ENCODE assay signal across 15 mouse cellular contexts in genomic region chr14:76948481-76948880, GRCm38 (mm10).
DNase-seq lines count a peak whose midpoint lies in the region; ATAC-seq and TF ChIP-seq lines count a peak whose summit lies in the region.
"Had no signal": no experiment of that assay in that cellular context is flagged by ENCODE, and none has a peak within 500 bp of the region (broad histone marks: within the 10 kb centered on the region; RNA-seq: fewer than 3 reads in every experiment).

No protein-coding gene starts in this region.

- no peak overlapping the region for H3K4me3 ChIP-seq in heart, embryonic 15.5 days
- no peak overlapping the region for H3K4me3 ChIP-seq in heart, embryonic 12.5 days
- no peak overlapping the region for H3K4me3 ChIP-seq in lung, embryonic 16.5 days (ENCODE audit: low read length)
- no peak overlapping the region for H3K4me3 ChIP-seq in myocyte
- H3K4me3 ChIP-seq: embryonic facial prominence, embryonic 12.5 days; forebrain, embryonic 15.5 days; liver, embryonic 15.5 days had no signal

- no peaks in the 10 kb centered on the region for H3K36me3 ChIP-seq in heart, embryonic 15.5 days
- H3K36me3 ChIP-seq in heart, embryonic 12.5 days, result no peaks in the 10 kb centered on the region
- no peaks in the 10 kb centered on the region for H3K36me3 ChIP-seq in lung, embryonic 16.5 days (ENCODE audit: control insufficient read depth, insufficient read depth, low read length)
- no peaks in the 10 kb centered on the region for H3K36me3 ChIP-seq in myocyte (ENCODE audit: control insufficient read depth, insufficient read depth)
- H3K36me3 ChIP-seq: embryonic facial prominence, embryonic 12.5 days; forebrain, embryonic 15.5 days; liver, embryonic 15.5 days had no signal

- peaks cover 30% of the 10 kb centered on the region for H3K4me1 ChIP-seq in heart, embryonic 15.5 days (replicated peaks)
- peaks cover 28% of the 10 kb centered on the region for H3K4me1 ChIP-seq in heart, embryonic 12.5 days (replicated peaks)
- H3K4me1 ChIP-seq in lung, embryonic 16.5 days (replicated peaks; ENCODE audit: control insufficient read depth, insufficient read depth, low read length), result peaks cover 24% of the 10 kb centered on the region
- H3K4me1 ChIP-seq: liver, embryonic 15.5 days had no signal

- no peak for DNase-seq in lung, postnatal 14 days
- DNase-seq in heart, postnatal 10 days, result peak; percentile 41 to 42
- DNase-seq in adrenal gland, adult 18-20 months (ENCODE audit: low spot score in 2 of 2), result no peak
- DNase-seq in layer of hippocampus, adult 9-10 months (ENCODE audit: low spot score), result no peak
- DNase-seq: layer of hippocampus, postnatal 36 days; thymus, postnatal 4 days had no signal

- TF ChIP-seq POLR2A in myocyte (IDR thresholded peaks at IDR 0.05; ENCODE audit: insufficient read length, low read depth), result no peak

- H3K27me3 ChIP-seq in heart, embryonic 15.5 days, result no peaks in the 10 kb centered on the region
- no peaks in the 10 kb centered on the region for H3K27me3 ChIP-seq in heart, embryonic 12.5 days (replicated peaks)
- no peaks in the 10 kb centered on the region for H3K27me3 ChIP-seq in lung, embryonic 16.5 days (ENCODE audit: control insufficient read depth, insufficient read depth, low read depth, low read length)
- H3K27me3 ChIP-seq in myocyte (ENCODE audit: control insufficient read depth, insufficient read depth, insufficient read length), result no peaks in the 10 kb centered on the region
- H3K27me3 ChIP-seq: embryonic facial prominence, embryonic 12.5 days; forebrain, embryonic 15.5 days; liver, embryonic 15.5 days; Patski had no signal

- H3K27ac ChIP-seq in heart, embryonic 15.5 days, result peak overlapping the region; percentile 76
- no peak overlapping the region for H3K27ac ChIP-seq in heart, embryonic 12.5 days (ENCODE audit: poor library complexity, severe bottlenecking)
- peak overlapping the region; percentile 68 for H3K27ac ChIP-seq in lung, embryonic 16.5 days (ENCODE audit: low read length)
- H3K27ac ChIP-seq: embryonic facial prominence, embryonic 12.5 days; liver, embryonic 15.5 days had no signal

- no peak overlapping the region for H3K9ac ChIP-seq in heart, embryonic 15.5 days
- H3K9ac ChIP-seq in heart, embryonic 12.5 days, result no peak overlapping the region
- H3K9ac ChIP-seq in lung, embryonic 16.5 days (ENCODE audit: low read length), result no peak overlapping the region
- H3K9ac ChIP-seq: embryonic facial prominence, embryonic 12.5 days; forebrain, embryonic 15.5 days; liver, embryonic 15.5 days had no signal

- ATAC-seq in heart, embryonic 15.5 days (replicated peaks; ENCODE audit: insufficient number of reproducible peaks, insufficient read depth, low FRiP score, low read depth), result no peak
- no peak for ATAC-seq in heart, embryonic 12.5 days (ENCODE audit: insufficient number of reproducible peaks, low FRiP score)
- ATAC-seq in lung, embryonic 16.5 days (ENCODE audit: low read depth), result no peak
- ATAC-seq: CD4-positive, CD25-positive, alpha-beta regulatory T cell, adult 4 months; forebrain, embryonic 15.5 days; Patski had no signal

- intact Hi-C loops in heart, postnatal 10 days (cut with DNase I), result no loop called here

- H3K79me2 ChIP-seq in myocyte (ENCODE audit: control insufficient read depth, insufficient read depth), result no peaks in the 10 kb centered on the region

- no peak overlapping the region for H3ac ChIP-seq in myocyte (ENCODE audit: control insufficient read depth, insufficient read length)

- 76% methylated on average over 6 of the region's 6 CpGs for whole genome bisulfite sequencing in heart, embryonic 15.5 days
- 78% methylated on average over 6 of the region's 6 CpGs for WGBS in heart, embryonic 12.5 days
- WGBS in lung, embryonic 16.5 days, result 41% methylated on average over 6 of the region's 6 CpGs

- H3K4me2 ChIP-seq in heart, embryonic 15.5 days, result no peak overlapping the region
- H3K4me2 ChIP-seq in heart, embryonic 12.5 days, result no peak overlapping the region
- no peak overlapping the region for H3K4me2 ChIP-seq in lung, embryonic 16.5 days (ENCODE audit: low read depth, low read length)
- peak overlapping the region; percentile 4 for H3K4me2 ChIP-seq in myocyte (ENCODE audit: low read depth)
- H3K4me2 ChIP-seq: embryonic facial prominence, embryonic 12.5 days; forebrain, embryonic 15.5 days; liver, embryonic 15.5 days had no signal

- no peaks in the 10 kb centered on the region for H3K9me3 ChIP-seq in heart, embryonic 15.5 days (replicated peaks)
- H3K9me3 ChIP-seq in heart, embryonic 12.5 days (replicated peaks), result no peaks in the 10 kb centered on the region
- H3K9me3 ChIP-seq in lung, embryonic 16.5 days (ENCODE audit: control insufficient read depth, low read length), result no peaks in the 10 kb centered on the region
- H3K9me3 ChIP-seq: embryonic facial prominence, embryonic 12.5 days; forebrain, embryonic 15.5 days; liver, embryonic 15.5 days had no signal

TF ChIP-seq in myocyte, 11 proteins besides CTCF, POLR2A, EP300 and RAD21:
- TF ChIP-seq TCF12 (IDR thresholded peaks at IDR 0.05; ENCODE audit: insufficient read depth, poor library complexity, severe bottlenecking) (no peak), TCF3 (IDR thresholded peaks at IDR 0.05; ENCODE audit: insufficient read length, low read depth) (no peak), MYOD1 (IDR thresholded peaks at IDR 0.05; ENCODE audit: control insufficient read depth in 1 of 3, insufficient read length in 2 of 3, low read depth in 2 of 3) (no peak), MAX (IDR thresholded peaks at IDR 0.05; ENCODE audit: low read depth) (no peak), SRF (IDR thresholded peaks at IDR 0.05; ENCODE audit: control insufficient read depth, insufficient read length, low read depth) (no peak), REST (IDR thresholded peaks at IDR 0.05; ENCODE audit: insufficient read depth, insufficient read length) (no peak), E2F4 (IDR thresholded peaks at IDR 0.05; ENCODE audit: insufficient read depth) (no peak), CEBPB (IDR thresholded peaks at IDR 0.05; ENCODE audit: insufficient read depth, poor library complexity, severe bottlenecking) (no peak), MYOG (IDR thresholded peaks at IDR 0.05; ENCODE audit: control insufficient read depth in 1 of 3, insufficient read depth in 1 of 3, insufficient read length in 2 of 3, low read depth in 2 of 3) (no peak), POLR2AphosphoS2 (IDR thresholded peaks at IDR 0.05; ENCODE audit: insufficient read length, low read depth) (no peak), USF1 (IDR thresholded peaks at IDR 0.05; ENCODE audit: low read depth) (no peak)

Comparison
In these comparisons a context has a peak if more than half of its experiments do, and no peak if none do; other contexts are left out.
1. DNase-seq: peak in heart, postnatal 10 days (2 of 2); none in lung, postnatal 14 days (single experiment), adrenal gland, adult 18-20 months (0 of 2) and layer of hippocampus, adult 9-10 months (single experiment).